Mouse (Mus musculus): Measurements from ENCODE around the gene Zbtb4.
A peak's percentile ranks its signal among the peaks of the same experiment; 100 is the strongest.

Gene Zbtb4

DNA sequence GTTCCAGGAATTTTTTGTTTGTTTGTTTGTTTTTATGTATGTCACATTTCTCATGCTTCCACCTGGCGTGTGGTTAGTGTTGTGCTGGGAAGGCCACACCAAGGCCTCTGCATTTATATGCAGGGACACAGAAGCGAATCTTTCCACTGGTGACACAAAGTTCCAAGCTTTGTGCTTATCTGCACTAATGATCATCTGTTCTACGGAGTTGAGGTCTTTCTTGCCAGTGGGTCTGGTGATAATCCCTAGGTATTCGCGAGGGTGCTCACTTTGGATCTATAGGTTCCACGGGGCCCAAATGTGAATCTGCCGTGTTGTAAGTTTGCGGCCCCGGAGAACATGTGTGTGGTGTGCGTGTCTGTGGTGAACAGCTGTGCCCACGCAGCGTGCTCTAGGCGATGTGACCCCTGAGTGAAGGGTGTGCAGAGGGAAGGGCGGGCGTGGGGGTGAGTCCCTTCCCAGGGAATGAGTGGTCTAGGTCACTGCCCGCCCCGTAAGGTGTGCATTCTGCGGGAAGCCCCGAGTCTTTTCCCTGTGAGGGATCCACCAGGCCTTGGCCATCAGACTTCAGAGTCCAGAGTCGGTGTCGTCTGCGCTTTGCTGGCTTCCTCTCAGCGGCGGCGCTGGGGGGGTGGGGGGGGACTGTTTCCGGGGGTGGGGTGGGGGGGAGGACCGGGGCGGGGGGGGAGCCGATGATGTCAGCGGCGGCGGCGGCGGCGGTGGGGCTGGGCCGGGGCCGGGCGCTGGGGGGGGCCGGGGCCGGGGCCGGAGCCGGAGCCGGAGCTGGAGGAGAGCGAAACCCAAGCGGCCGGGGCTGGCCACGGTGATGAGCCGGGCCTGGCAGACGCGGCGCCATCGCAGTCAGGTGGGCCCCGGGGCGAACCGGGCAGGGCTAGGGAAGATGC lies at the start of gene Zbtb4:
TSS of gene Zbtb4 (plus strand) at position 692 of the 905 bp plus-strand sequence.
- peak; percentile 60 for DNase-seq

DNA sequence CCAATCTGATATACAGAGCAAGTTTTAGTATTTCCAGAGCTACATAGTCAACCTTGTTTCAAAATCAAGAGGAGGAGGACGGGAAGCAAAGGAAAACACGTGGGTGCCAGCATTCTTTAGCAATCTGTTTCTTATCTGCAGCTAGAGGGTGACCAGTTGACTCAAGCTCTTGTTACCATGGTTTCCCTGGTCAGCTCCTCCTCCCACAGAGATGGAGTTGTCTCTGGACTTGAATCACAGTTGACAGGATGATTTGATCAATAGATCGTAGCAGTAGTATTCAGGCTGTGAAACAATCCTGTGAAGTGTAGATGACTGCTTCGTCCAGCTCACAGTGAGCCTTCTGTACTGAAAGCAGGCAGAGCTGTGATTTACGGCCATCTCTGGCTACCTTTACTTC lies 49.8 kb upstream of the Zbtb4 start:
- DNase-seq: peak; percentile 74

DNA sequence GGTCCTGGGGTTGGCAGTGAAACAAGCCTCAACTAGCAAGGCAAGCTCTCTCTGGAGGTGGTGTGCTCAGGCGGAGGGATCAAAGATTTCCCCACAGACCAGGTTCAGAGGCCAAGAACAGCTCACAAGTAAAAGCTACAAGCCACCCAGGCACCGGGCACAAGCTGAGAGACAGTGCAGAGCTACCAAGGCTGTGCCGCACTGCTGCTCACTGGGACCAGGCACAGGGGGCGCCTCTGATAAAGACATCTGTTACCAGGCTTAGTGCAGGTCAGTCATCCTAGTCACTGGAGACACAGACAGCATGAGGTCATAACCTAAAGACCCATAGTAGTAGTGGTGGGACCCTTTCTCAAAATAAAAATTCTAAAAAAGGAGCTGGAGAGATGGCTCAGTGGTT lies 48.8 kb upstream of the Zbtb4 start:
- DNase-seq: no peak

DNA sequence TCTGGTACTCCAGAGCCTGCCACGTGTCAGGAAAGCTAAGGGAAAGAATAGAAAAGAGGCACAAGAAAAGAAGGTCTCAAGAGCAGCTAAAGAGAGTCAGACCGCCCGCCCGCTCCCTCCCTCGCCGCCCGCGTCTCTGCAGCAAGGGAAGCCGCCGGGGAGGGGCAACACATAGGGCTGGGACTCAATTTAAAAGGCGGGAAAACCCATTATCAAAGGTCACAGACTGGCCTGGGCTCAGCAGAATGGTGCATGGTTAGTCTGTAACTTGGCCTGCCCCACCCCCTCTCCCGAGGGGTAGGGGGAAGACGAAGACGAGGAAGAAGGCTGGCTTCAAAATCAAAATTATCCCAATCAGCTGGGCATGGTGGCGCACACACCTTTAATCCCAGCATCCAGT lies 47.1 kb upstream of the Zbtb4 start:
- no peak for DNase-seq

DNA sequence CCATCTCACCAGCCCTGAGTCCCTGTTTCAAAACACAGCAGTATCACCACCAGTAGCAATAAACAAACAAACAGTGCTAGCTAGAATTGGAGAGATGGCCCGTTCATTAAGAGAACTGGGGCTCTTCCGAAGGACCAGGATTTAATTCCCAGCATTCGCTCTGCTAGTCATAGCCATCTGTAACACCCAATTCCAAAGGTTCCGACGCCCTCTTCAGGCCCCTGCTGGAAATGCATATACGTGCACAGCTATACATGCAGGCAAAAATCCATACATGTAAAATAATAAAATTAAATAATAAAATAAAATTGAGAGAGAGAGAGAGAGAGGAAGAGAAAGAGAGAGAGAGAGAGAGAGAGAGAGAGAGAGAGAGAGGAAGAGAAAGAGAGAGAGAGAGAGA lies 46.3 kb upstream of the Zbtb4 start:
- no peak for DNase-seq

DNA sequence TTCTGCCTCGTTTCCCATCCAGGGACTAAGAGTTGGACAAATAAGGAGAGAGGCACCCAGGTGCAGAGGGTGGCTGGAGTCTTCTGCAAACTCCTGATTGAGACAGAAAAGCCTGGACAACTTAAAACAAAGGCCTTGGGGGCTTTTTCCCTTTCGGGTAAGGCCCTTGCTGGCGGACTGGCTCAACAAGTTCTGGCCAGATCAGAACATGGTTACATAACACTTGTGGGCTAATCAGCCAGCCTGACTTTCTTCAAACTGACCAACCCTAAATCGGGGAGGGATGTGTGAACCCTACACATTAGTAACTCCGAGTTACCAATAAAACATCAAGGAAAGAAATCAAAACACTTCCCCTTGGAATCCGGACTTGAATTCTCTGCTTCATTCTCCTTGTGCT lies 44.9 kb upstream of the Zbtb4 start:
- DNase-seq: peak; percentile 49

DNA sequence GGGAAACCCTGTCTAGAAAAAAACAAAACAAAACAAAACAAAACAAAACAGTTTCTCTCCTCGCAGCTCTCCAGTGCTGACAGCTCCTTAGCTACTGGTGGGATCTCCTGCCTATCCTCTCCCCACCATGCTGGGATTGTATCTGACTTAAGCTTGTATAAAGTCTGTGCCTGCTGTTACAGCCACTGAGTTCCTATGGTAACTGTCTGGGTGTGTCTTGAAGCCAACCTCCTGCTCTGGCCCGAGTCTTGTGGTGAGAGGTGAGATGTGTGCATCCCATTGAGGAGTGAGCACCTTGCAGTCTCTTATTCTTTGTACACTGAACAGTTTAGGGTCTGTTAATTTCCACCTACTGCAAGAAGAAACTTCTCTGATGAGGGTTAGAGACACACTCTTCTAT lies 42.6 kb upstream of the Zbtb4 start:
- no peak for DNase-seq

DNA sequence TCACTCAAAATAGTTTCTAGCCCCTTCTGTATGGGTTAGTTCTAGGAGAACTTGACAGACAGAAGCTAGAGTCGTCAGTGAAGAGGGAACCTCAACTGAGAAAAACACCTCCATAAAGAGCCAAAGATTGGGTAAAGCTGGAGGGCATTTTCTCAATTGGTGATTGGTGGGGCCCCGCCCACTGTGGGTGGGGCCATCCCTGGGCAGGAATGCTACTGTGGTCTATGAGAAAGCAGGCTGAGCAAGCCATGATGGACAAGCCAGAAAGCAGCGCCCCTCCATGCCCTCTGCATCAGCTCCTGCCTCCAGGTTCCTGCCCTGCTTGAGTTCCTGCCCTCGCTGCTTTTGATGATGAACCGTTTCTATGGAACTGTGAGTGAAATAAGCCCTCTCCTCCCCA lies 39.8 kb upstream of the Zbtb4 start:
- no peak for DNase-seq

DNA sequence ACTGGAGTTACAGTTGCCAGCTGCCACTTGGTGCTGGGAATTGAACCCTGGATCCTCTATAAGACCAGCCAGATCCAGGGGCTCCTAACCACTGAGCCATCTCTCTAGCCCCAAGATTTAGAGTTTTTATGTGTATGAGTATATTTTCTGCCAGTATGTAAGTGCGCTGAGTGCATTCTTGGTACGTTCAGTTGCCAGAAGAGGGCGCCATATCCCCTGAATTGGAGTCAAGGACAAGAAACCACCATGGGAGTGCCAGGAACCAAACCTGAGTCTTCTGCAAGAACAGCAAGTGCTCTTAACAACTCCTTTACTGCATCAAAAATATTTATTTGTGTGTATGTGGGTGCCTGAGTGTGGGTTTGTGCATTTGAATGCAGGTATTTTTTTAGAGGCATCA lies 36.6 kb upstream of the Zbtb4 start:
- peak; percentile 88 for DNase-seq

DNA sequence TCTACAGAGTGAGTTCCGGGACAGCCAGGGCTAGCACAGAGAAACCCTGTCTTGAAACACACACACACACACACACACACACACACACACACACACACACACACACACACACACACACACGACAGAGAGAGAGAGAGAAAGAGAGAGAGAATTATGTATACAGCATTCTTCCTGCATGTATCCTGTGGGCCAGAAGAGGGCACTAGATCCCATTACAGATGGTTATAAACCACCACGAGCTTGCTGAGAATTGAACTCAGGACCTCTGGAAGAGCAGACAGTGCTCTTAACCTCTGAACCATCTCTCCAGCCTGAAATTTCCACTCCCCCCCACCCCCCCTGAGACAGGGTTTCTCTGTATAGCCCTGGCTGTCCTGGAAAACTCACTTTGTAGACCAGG lies 34.3 kb upstream of the Zbtb4 start:
- peak; percentile 28 for DNase-seq

DNA sequence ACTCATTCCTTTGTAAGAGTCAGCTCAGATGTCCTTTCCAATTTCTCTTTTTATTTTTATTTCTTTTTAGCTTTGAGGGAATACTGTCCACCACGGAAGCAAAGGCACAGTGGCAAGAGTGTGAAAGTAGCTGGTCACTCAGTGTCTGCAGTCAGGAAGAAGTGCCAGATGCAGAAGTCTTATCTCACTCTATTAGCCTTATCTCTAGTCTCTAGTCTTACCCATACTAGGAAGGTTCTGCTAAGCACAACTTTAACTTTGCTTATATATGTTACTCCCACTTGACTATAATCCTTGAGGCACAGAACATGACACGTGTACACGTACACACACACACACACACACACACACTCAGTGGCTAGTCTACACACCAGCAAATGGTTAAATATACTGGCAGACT lies 14.1 kb upstream of the Zbtb4 start:
- no peak for DNase-seq

DNA sequence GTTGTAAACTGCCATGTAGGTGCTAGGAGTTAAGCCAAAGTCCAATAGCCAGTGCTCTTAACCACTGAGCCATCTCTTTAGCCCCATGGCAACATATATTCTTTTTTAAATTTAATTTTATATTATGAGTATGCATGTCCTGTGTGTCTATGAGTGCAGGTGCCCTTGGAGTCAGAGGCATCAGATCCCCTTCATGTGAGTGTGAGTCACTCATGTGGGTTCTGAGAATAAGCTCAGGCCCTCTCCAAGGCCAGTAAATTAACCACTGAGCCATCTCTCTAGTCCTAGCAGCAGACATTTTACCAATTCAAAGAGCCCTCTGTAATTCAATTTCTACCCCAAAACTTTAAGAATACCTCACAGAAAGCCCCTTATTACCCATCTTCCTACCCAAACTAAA lies 13.0 kb upstream of the Zbtb4 start:
- no peak for DNase-seq

DNA sequence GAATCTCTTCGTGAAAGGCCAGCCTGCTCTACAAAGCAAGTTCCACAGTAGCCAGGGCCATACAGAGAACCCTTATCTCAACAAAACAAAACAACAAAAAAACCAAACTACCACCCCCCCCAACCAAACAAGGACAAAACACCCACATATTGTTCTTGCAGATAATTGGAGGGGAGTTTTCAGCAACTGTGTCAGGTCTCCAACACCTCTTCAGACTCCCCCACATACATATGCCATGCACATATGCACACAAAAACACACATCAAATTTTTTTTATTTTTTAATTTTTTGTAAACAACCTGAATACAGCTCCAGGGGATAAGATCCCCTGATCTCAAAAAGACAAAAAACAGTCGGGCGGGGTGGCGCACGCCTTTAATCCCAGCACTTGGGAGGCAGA lies 11.5 kb upstream of the Zbtb4 start:
- no peak for DNase-seq

DNA sequence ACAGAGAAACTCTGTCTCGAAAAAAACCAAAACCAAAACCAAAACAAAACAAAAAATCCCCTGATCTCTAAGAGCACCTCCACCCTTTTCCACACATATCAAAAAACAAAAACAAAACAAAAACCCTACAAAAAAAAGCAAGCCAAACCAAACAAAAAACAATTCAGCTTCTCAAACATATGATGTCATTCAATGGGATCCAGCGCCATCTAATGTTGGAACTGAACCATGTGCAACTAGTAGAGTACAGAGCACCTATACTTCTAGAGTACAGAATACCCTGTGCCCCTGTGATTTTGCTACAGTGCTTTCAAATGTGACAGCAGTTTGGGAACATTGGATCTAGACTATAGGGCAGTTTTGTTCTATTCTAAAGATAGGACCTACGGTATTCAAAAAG lies 11.0 kb upstream of the Zbtb4 start:
- DNase-seq: peak; percentile 66

DNA sequence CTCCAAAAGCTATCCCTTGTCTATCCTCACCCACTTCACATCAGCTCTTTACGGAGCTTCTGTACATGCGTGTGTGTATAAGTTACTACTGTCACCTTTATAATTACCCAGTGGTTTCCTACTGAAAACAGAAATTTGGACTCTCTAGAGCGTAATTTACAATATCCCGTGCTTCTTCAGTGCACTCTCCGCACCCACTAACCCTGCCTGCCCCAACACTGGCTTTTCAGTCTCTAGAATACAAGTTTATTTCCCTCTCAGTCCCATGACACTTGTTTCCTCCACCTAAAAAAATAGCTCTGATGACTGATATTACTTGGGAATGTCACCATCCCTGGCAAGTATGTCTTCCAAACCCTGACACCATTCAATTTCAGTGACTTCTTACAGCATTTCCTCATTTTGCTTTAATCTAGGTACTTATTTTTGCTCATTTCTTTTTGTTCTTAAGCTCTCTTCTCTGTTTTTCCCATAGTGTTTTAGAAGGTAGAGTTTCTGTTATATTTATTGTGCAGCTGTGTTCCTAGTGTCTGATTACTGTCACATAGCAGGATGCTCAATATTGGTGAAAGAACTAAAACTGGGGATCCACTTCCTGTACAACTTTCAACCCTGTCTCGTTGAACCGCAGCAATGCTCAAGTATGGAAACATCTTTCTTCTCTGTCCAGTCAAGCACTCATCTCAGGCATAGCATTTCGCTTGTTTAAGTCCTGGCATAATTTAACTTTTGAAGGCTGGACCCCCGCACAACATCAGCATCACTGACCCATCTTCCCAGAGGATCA lies 8.2 kb upstream of the Zbtb4 start:
- no peak for DNase-seq

DNA sequence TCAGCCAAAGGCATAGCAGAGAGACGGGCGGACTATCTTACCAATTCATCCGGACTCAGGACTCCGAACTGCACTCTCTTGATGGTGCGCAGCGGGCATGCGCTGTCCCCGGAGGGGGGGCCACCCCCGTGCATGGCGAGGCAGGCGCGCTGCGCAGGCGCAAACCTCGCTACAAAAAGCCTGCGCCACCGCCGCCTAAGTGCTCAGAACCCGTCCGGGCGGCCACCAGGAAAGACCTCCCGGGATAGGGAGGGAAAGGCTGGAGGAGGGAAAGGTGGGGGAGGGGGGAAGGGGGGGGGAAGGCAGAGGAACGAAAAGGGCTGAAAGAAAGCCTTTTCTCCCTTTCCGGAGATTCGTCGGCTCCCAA lies 7.6 kb upstream of the Zbtb4 start:
- peak; percentile 97 for DNase-seq

DNA sequence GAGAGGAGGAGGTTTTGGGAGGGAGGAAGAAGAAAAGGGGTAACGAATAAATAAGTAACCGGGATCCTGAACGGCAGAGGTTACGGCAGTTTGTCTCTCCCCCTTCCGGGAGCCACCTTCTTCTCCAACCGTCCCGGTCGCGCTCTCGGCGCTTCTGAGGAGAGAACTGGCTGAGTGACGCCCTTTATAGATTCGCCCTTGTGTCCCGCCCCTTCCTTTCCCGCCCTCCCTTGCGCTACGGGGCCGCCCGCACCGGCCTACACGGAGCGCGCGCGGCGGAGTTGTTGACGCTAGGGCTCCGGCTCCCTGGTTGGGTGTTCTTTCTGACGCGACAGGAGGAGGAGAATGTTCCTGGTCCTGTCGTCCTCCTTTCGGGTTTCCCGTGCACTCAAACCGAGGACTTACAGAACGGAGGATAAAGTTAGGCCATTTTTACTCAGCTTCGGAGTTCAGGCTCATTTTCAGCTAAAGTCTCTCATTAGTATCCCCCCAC lies 7.2 kb upstream of the Zbtb4 start, which contains the start of gene Polr2a:
TSS of gene Polr2a (minus strand) at position 160 of the 493 bp plus-strand sequence.
- peak; percentile 97 for DNase-seq

DNA sequence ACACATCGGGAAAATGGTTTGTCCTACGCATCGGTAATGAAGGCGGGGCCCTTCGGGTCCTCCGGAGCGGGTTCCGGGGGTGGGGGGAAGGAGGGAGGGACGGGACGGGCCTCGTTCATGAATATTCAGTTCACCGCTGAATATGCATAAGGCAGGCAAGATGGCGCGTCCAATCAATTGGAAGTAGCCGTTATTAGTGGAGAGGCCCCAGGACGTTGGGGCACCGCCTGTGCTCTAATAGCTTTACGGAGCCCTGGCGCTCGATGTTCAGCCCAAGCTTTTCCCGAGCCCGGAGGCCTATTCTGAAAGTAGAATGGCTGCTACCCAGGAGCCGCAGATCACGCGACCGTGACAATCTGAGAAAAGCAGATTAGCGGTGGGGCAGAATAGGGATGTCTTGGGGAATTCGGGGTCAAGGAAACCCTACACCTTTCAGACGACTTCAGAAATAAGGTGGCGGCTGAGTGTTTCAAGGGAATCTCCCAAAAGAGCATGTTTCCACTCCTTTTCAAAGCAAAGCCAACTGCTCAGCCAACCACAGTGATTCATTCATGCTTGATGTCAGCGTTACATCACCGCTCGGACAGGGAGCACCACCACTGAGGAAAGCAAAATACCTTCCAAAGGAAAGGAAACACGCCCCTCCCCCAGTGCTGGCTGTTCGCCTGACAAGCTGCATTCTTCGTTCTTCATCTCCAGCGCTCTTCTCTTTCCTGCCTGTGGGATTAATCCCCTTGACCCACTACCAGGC lies 6.6 kb upstream of the Zbtb4 start:
- peak; percentile 95 for DNase-seq

DNA sequence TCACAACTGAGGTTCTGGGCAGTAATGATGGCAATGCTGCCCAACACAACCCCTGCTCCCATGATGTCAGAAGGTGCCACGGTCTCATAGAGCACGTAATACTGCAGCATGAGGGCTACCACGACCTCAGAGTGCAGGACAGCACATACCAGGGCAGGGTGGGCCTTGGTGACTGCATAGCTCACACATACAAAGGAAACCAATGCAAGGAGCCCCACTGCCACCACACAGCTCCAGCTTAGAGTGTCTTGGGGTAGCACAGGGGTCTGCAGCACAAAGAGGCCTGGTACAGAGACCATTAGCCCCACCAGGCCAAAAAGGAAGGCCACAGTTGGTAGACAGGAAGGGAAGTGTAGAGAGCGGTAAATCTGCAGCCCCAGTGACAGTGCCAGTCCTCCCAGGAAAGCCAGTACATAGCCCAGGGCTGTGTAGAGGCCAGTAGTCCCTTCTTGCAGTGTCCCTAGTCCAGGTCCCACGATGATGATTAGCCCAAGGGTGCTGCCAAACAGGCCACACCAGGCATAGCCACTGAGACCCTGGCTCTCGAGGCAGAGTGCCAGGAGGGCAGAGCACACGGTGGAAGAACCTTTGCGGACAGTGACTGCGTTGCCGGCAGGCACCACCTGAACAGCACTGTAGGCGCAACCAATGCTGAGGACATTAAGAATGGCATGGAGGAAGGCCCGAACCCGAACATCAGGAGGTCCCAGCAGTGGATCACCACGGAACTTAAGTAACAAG lies 5.4 kb upstream of the Zbtb4 start:
- DNase-seq: no peak

DNA sequence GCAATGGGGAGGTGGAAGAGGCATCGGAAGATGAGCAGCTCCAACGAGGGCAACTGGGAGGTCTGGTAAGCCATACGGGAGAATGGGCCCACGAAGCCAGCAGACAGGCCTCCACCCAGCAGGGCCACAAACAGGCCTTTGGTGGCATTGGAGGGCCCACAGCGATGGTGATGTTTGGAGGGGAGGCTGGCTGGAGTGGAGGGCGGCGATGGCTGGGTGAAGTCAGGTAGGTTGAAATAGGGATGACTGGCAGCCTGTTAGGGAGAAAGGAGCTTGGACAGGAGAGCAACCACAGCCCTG lies 4.9 kb upstream of the Zbtb4 start:
- DNase-seq: no peak

DNA sequence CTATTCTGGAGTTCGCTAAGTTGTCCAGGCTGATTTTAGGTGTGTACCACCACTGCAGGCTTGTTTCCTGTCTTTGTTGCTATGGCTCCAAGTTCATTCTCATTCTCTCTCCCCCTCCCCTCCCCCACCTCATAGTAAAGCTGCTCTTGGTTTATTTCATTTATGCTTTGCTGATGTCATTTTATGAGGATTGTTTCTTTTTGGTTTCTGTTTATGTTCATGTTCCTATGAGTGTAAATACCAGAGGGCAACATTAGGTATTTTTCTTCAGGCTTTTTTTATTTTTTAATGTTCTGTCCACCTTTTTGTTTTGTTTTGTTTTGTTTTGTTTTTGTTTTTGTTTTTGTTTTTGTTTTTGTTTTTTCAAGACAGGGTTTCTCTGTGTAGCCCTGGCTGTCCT lies 3.8 kb upstream of the Zbtb4 start, which contains the start of gene Slc35g3:
TSS of gene Slc35g3 (minus strand) at position 101 of the 400 bp plus-strand sequence.
- DNase-seq: no peak

DNA sequence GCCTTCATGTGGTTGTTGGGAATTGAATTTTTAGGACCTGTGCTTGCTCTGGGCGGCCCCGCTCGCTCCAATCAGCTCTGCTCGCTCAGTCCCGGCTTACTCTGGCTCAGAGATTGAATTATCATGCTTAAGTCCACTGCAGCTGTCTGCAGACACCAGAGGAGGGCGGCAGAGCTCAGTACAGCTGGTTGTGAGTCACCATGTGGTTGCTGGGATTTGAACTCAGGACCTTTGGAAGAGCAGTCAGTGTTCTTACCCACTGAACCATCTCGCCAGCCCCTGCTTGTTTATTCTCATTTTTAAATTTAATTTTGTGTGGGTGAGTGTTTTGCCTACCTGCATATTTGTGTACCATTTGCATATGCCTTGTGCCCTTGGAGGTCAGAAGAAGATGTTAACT lies 2.2 kb upstream of the Zbtb4 start:
- peak; percentile 36 for DNase-seq

All from lung, postnatal 36 days (tissue).